Mouse (Mus musculus) limb, embryonic 14.5 days (tissue): Measurements from ENCODE around the gene Abcb1b. TPM values are rescaled to one million over a fixed set of nuclear protein-coding genes. Genes with fewer than 3 reads are reported as not detected.
A peak's percentile ranks its signal among the peaks of the same experiment; 100 is the strongest.
"Not testable (repeated sequence)": the region's sequence is repeated elsewhere in the genome, so short reads cannot be mapped to it uniquely, and the experiment has no call there.

Experiments
- ATAC-seq: fragments of 200-750 bp; cut with Nextera tagmentation; 2 replicates; pipeline ENCODE4 v1.8.0; 2017; ENCODE audit warnings: low read depth, moderate number of reproducible peaks, moderate TSS enrichment; ENCODE audit not compliant: low FRiP score
- DNase-seq: peaks from one replicate; pipeline ENCODE4 v3.0.0-alpha.2; 2015; ENCODE audit warnings: low spot score
- H3K27ac ChIP-seq: fragments of 300-500 bp; sonication (generic); replicated peaks from 2 replicates; pipeline ENCODE4 v1.5.1; 2014; ENCODE audit warnings: low read depth, mild to moderate bottlenecking, low read length, moderate library complexity, mixed read lengths
- H3K27me3 ChIP-seq: fragments of 300-500 bp; sonication (generic); 2 replicates; pipeline ENCODE4 v1.6.1; 2014; ENCODE audit warnings: low read length, mixed read lengths; ENCODE audit not compliant: control insufficient read depth, insufficient read depth
- H3K36me3 ChIP-seq: fragments of 300-500 bp; sonication (generic); 2 replicates; pipeline ENCODE4 v1.6.1; 2014; ENCODE audit warnings: mild to moderate bottlenecking, low read length, moderate library complexity, mixed read lengths; ENCODE audit not compliant: control insufficient read depth, insufficient read depth
- H3K4me1 ChIP-seq: fragments of 300-500 bp; sonication (generic); 2 replicates; pipeline ENCODE4 v1.6.1; 2014; ENCODE audit warnings: antibody characterized with exemption, low read length, mixed read lengths; ENCODE audit not compliant: control insufficient read depth, insufficient read depth
- H3K4me2 ChIP-seq: fragments of 300-500 bp; sonication (generic); replicated peaks from 2 replicates; pipeline ENCODE4 v1.6.1; 2014; ENCODE audit warnings: low read depth, mild to moderate bottlenecking, low read length, moderate library complexity; ENCODE audit not compliant: severe bottlenecking
- H3K4me3 ChIP-seq: fragments of 300-500 bp; sonication (generic); replicated peaks from 2 replicates; pipeline ENCODE4 v1.5.1; 2014; ENCODE audit warnings: low read length
- H3K9ac ChIP-seq: fragments of 300-500 bp; sonication (generic); 2 replicates; pipeline ENCODE4 v1.6.1; 2014; ENCODE audit warnings: mild to moderate bottlenecking, low read depth, low read length, moderate library complexity; ENCODE audit not compliant: severe bottlenecking
- H3K9me3 ChIP-seq: fragments of 300-500 bp; sonication (generic); 2 replicates; pipeline ENCODE4 v1.6.1; 2016; ENCODE audit warnings: low read length; ENCODE audit not compliant: control insufficient read depth
- POLR2A ChIP-seq: fragments of 200-500 bp; IDR thresholded peaks from 2 replicates; pipeline ENCODE4 v1.8.0; 2012; ENCODE audit warnings: inconsistent platforms, mild to moderate bottlenecking, moderate library complexity, borderline replicate concordance; ENCODE audit not compliant: insufficient read depth, insufficient read length; ENCODE audit errors: extremely low read depth
- WGBS: fragments of 180-500 bp; shearing (Covaris S2); extraction: QIAGEN DNeasy Blood & Tissue Kit; methylation state at CpG from one replicate; pipeline ENCODE4 v1.1.7; 2014; 5-methylcytosine and 5-hydroxymethylcytosine counted together
- polyA plus RNA-seq, 2 experiments: library from polyadenylated mRNA; depleted of rRNA in 1 of 2; stranded (reverse) in 1 of 2; unstranded in 1 of 2; fragments of >200 nt; fragmentation: Nextera tagmentation in 1 of 2; extraction: Ambion mirVana in 1 of 2; gene quantifications; 2 replicates each; pipeline versions ENCODE4 v1.2.1 to v1.2.3; 2012 to 2014

The Abcb1b gene
- polyA plus RNA-seq, 2 experiments: 1.7 TPM

DNA sequence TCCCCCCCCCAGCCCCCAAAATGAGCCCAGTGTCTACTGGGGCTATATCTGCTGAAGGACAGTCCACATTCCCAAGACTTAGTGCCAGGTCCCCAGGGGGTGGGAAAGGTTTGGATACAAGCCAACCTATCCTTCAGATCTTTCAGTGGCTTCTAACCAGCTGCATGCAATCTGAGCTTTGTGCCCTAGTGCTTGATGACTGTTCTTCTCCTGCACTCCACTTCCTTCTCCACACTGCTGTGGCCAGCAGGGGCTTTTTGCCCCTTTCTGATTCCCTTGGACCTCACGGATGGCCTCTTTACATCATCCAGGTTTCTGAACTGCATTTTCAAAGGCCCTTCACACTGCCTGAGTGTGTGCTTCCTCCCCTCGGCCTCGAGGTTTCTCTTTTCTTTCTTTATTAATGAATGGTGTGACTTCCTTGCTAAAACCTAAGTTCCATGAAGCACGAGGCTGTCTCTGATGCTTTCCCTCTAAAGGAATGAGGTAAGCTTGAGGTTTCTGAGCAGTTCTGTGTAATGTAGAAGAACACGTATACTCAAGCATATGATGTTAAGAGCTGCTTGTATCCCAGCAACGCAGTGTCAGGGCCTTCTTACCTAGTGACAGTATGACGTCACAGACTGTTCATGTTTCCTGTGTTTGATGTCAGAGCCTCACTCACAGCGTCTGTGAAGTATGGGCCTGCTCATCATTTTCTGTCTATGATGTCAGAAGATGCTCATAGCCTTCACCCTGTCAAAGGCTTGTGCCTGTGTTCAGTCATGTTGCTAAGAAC, 40.9 kb downstream of the Abcb1b start:
- H3K4me1 ChIP-seq: peaks cover 6% of the 10 kb centered on the region; the same call in 1 of the 2 replicates
- H3K27me3 ChIP-seq: no peaks in the 10 kb centered on the region
- no peaks in the 10 kb centered on the region for H3K36me3 ChIP-seq
- TF ChIP-seq POLR2A: no peak
- H3K4me2 ChIP-seq: no peak overlapping the region
- DNase-seq (peak; percentile 39), ATAC-seq (no peak)
- H3K9ac ChIP-seq: no peak overlapping the region
- no peak overlapping the region for H3K4me3 ChIP-seq
- H3K27ac ChIP-seq: no peak overlapping the region
- 60% methylated on average over 8 of the region's 8 CpGs for WGBS
- no peaks in the 10 kb centered on the region for H3K9me3 ChIP-seq

DNA sequence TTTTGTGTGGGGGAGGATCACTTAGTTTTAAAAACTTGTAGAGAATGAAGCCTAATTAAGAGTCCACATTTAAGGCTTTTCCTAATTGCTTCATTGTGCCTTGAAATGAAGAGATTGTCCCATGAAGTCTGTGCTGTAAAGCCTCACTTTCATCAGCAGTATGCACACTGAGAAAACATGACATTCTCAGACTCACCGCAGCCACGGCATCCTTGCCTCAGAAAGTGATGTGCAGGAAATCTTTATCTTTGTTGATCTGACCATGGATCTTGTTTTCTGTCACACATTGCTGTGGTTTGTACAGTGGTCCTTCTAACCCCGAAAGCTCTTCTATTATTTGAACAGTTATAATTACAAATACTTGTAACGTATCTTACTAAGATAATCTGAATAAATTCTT, 41.7 kb downstream of the Abcb1b start:
- H3K4me1 ChIP-seq: peaks cover 6% of the 10 kb centered on the region; the same call in 1 of the 2 replicates
- no peaks in the 10 kb centered on the region for H3K9me3 ChIP-seq
- no peak overlapping the region for H3K4me3 ChIP-seq
- ATAC-seq (no peak), DNase-seq (no peak)
- H3K36me3 ChIP-seq: no peaks in the 10 kb centered on the region
- no peak overlapping the region for H3K27ac ChIP-seq
- 85% methylated on average over 4 of the region's 4 CpGs for WGBS
- TF ChIP-seq POLR2A: no peak
- H3K9ac ChIP-seq: no peak overlapping the region
- no peak overlapping the region for H3K4me2 ChIP-seq
- no peaks in the 10 kb centered on the region for H3K27me3 ChIP-seq

GRCm38 (mm10) chr5:8840887-8841286, 42.9 kb downstream of the Abcb1b start:
- Histone ChIP-seq H3K4me3 (no peak overlapping the region), H3K36me3 (no peaks in the 10 kb centered on the region), H3K27ac (no peak overlapping the region), H3K4me2 (no peak overlapping the region), H3K9ac (no peak overlapping the region), H3K27me3 (no peaks in the 10 kb centered on the region), H3K4me1 (peaks cover 6% of the 10 kb centered on the region; the same call in 1 of the 2 replicates), H3K9me3 (no peaks in the 10 kb centered on the region)
- WGBS: 34% methylated on average over 5 of the region's 5 CpGs
- peak; percentile 48 for DNase-seq
- ATAC-seq: no peak
- no peak for TF ChIP-seq POLR2A

GRCm38 (mm10) chr5:8842815-8843214, 44.9 kb downstream of the Abcb1b start:
- H3K4me3 ChIP-seq: no peak overlapping the region
- 35% methylated on average over 3 of the region's 3 CpGs for WGBS
- no peak overlapping the region for H3K9ac ChIP-seq
- no peak for TF ChIP-seq POLR2A
- ATAC-seq: no peak
- no peaks in the 10 kb centered on the region for H3K9me3 ChIP-seq
- no peaks in the 10 kb centered on the region for H3K27me3 ChIP-seq
- DNase-seq: peak; percentile 5
- H3K4me2 ChIP-seq: no peak overlapping the region
- peaks cover 6% of the 10 kb centered on the region; the same call in 1 of the 2 replicates for H3K4me1 ChIP-seq
- no peaks in the 10 kb centered on the region for H3K36me3 ChIP-seq
- H3K27ac ChIP-seq: no peak overlapping the region

- ATAC-seq, H3K4me2 ChIP-seq, H3K9me3 ChIP-seq, H3K27me3 ChIP-seq, H3K4me1 ChIP-seq, H3K27ac ChIP-seq, H3K9ac ChIP-seq, H3K4me3 ChIP-seq, H3K36me3 ChIP-seq, DNase-seq: not testable (repeated sequence)
- WGBS: 73% methylated on average over 4 of the region's 9 CpGs
Observed at GRCm38 (mm10) chr5:8848607-8849575, 50.9 kb downstream of the Abcb1b start.
